Mouse (Mus musculus) right cerebral cortex, postnatal 14 days (tissue): Measurements from ENCODE around the gene Slbp.

Experiments
- DNase-seq: peaks from one replicate; pipeline ENCODE4 v3.0.0; 2022

The Slbp gene

DNA sequence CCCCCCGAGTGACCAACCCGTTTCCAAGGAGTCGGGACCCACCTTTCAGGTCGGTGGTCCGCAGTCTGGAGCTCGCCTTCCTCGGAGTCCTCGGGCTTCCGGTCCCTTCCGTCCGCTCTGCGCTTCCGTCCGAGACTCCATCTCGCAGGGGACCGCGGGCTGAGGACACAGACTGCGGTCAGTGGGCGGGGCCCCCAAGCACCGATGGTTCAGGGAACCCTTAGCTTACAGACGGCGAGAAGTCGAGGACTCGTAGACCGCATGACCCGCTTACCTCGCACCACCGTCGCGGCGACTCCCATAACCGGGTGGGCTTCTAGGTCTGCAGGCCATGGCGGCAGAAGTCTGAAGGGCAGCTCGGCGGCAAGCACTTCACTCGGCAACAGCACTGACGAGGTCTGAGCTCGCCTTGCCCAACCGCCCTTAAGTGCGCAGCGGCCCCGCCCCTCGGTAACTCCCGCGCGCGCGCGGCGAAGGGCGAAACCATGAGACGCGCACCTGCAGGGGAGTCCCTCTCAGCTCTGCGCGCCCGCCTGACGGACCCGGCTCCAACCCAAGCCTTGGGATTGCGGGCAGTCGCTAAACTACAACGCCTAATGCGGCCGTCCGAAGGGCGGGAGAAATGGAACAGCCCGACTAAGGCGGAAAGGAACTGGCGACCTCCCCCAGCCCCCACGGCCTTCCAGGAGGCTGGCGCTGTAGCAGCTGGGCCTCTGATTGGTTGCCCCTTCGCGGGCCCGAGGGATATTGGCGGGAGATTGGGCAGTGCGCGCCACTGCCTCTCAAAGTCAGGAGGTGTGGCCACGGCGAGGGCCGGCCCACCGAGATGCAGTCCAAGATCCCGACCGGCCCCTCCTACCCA lies at the start of gene Slbp:
Gene Slbp (minus strand): TSS at position 654 of the 862 bp plus-strand sequence.
- DNase-seq = peak; percentile 93

DNA sequence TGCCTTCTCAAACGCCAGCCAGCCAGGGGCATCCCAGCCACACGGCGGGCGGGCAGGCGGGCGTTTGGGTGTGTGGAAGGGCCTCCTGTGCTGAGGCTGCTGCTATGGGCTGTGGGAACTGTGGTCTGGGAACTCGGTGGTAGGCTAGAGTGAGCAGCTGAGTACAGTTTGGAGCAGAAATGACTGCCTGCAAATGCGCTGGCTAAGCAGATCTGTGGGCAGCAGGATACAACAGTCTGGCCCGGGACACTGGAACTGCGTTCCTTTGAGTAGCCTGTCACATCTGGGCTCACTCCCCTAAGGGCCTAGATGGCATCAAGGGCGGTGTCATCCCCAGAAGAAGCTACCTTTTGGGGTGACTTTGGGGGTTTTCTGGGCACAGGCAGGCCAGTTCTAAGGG lies 49.5 kb upstream of the Slbp start:
- DNase-seq = no peak

DNA sequence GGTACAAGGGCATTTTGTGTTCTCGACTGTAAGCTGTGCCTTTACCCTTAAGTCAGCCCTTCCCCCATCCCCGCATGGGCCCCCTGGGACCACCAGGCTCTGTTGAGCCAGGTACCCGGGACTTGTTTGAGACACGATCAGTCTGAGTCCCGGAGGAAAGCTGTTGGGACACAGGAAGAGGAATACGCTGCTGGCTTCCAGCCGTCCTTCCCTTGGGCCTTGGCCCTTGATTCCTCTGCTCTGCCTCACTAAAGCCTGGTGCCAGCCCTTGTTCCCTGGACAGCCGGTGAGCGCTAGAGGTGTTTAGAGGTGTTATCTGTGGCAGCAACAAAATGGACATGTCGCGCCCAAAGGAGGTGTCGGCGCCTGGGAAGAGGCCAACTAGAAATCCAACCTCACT lies 47.6 kb upstream of the Slbp start:
- DNase-seq = no peak

DNA sequence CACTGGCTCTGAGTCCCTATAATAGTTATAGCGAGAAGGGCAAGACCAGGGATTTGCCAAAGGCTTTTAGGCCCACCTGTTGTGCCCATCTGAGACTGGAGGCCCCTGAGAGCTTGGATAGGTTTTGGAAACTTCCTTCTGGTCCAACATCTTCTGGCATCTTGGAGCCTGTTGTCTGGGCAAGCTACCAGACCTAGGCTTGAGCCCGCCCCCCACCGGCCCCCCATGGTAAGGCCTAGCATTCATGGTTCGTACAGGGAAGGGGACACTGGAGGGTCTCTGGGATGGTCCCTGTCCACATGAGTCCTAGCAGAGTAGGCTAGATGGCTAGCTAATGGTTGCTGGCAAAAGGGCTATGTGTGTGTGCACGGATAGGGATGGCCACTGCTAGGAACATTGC lies 46.3 kb upstream of the Slbp start:
- no peak for DNase-seq

DNA sequence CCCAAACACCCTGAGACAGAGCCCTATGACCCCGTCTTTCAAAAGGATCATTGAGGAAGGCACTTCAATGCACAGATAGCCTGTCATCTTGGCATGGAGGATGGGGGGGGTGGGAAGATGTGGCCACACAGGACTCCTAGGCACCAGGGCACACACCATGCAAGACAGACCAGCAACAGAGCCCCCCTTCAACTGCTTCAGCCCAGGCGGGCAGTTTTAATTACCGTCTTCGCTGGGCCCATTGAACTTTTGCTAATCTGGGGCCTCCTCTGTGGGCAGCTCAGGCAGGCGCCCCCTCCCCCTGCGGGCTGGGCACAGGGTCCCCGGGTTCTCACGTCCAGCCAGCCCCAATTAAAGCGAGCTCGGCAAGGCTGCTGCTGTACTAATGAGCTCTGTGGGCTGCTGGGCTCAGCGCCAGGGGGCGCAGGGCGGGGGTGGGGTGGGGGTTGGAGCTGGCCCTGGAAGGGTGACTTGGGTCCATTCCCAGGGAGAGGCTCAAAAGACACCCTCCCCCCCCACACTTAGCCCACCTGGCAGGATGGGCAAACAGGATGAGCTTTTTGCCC lies 45.7 kb upstream of the Slbp start:
- DNase-seq = no peak

DNA sequence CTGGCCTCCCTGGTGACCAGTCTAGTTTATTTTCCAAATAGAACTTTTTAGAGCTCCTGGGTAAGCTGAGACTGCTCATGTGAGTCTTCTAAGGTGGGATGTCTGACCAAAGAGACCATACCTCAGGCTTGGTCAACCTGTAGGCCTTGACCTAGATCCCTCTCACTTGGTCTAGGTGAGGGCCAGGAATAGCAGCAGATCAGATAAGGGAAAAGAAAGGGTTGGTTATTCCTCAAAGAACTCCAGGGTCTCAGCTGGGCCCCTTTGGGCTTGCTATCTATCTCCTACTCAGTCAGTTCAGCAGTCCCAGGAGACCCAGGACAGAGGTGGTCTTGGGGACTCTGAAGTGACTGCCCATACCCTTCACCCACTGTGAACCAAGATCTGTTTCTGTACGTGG lies 45.2 kb upstream of the Slbp start:
- no peak for DNase-seq

DNA sequence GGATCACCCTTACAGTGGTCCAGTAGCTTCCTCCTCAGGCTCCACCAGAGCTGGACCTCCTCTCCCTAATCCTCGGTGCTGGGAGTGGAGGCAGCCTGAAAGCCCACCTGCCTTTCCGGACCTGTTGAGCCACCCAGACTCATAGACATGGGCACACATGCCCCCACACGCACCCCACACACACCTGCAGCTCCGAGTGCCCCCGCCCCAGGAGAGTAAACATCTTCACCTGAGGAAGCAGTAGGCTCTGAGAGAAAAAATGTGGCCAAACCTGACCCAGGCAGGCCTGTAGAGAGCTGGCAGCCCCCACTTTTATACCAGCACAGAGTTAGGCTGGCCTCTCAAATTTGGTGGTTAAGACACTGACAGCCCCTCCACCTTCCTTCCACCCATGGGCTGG lies 44.1 kb upstream of the Slbp start:
- DNase-seq = no peak

DNA sequence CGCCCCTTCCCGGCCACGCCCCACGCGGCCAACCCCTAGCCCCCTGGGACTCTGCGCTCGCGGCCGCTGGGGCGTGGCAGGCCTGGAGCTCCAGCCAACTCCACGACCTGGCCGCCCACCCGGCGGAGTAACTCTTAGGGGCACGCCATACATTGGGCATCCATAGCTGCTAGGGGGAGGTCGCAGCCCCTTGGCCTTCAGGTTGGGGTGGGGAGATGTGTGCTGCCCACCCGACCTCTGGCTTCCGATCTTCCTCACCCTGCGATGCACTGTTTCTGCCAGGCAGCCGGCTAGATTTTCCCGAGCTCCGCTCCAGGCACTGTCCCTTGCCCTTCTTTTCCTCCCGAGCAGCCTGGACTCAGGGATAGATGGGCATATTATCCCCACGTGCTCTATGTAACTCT lies 43.3 kb upstream of the Slbp start:
- no peak for DNase-seq

DNA sequence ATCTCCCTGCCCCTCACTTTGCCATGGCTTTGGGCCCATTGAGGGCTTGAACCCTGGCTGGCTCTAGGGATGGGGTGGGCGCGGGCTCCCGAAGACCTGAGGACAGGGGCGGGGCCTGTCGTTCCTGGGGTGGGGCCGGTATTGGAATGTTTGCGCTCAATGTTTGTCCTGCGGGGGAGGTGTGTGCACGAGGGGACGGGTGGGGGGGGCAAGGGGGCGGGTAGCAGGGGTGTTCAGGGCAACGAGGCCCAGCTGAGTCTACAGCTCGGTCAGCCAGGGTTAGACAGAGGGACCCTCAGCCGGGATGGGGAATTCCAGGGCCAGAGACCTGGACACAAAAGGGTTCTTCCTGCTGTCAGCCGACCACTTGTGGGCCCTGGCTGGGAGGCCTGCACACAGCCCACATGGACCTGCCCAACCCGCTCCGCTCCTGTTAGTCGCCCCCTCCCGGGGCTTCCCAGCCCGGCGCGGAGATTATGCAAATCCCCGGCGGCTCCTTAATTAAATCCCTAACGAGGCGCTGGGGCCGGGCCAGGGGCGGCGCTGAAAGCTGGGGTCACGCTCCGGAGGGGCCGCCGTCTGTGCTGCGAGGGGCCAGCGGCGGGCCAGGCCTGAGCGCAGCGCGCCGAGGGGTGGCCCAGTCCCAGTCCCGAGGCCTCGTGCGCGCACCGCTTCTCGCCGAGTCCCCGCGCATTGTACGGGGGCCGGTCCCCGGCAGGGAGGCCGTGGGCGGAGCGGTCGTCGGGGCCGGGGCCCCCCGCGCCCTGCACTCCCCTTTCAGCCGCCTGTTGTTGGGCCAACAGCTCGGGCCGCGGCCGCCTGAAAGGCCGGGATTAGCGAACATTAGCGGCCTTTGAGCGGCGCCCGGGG lies 42.7 kb upstream of the Slbp start:
- peak; percentile 58 for DNase-seq

DNA sequence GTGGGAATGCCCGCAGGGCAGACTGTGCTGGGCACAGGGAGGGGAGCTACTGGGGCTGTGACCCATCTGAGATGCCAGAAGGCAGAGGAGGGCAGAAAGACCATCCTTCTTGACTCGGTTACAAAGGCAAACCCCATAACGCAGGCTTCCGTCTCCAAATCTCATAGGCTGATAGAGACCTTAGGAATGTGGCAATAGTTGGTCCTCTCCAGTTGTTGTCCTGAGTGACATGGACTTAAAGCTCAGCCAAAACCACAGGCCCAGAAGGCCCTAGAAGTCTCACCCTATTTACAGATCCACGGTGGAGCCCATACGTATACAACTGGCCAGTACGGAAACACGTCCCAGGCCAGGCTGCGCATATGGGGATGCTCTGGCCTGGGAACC lies 42.1 kb upstream of the Slbp start:
- no peak for DNase-seq

DNA sequence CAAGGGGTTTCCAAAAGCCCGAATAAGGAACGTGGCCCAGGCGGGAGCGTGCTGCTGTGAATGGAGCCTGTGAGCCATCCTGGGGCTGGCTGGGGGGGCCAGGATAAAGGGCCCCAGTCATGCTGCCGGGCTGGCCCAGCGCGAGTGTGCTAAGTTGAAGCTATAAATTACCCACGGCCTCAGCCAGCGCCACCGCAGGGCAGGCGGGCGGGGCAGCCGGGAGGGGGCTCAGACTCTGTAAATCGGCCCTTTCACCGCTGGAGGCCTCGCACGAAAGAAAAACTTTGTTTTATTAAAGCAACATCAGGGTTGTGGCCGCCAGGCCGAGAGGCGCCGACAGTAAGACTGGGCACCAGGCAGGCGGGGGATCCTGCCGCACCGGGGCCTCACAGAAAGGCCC lies 40.0 kb upstream of the Slbp start:
- DNase-seq = no peak

DNA sequence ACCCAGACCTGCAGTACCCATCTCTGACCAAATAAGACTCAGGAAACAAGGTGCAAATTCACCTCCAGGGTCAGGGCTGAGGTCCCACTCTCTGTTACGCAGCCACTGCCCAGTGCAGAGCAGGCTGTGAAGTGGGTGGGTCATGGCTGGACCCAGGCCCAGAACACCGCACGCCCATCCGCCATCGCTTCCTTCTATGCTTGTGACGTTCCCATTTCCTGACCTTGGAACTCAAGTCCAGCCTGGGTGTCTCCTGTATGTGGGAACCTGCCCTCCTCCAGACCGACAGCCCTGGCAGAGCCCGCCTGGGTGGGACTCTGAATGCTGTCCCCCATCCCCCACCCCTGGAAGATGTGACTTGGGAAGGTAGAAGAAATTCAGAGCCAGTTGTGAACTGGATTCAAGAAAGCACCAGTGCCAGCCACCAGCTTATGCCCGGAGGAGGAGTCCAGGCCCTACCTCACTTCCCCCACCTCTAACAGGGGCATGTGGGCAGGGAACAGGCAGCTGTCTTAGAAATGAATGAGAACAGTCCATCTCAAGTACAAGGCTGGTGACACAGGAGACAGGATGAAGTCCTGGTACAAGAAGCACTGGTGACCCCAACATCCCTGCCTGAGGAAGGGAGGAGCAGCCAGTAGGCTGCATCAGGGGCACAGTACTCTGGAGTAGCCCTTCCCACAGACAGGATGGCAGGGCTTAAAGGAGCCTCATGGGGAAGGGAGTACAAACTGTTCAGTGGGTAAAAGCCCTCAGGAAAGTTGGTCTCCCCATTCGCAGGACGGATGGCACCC lies 37.7 kb upstream of the Slbp start:
- no peak for DNase-seq

DNA sequence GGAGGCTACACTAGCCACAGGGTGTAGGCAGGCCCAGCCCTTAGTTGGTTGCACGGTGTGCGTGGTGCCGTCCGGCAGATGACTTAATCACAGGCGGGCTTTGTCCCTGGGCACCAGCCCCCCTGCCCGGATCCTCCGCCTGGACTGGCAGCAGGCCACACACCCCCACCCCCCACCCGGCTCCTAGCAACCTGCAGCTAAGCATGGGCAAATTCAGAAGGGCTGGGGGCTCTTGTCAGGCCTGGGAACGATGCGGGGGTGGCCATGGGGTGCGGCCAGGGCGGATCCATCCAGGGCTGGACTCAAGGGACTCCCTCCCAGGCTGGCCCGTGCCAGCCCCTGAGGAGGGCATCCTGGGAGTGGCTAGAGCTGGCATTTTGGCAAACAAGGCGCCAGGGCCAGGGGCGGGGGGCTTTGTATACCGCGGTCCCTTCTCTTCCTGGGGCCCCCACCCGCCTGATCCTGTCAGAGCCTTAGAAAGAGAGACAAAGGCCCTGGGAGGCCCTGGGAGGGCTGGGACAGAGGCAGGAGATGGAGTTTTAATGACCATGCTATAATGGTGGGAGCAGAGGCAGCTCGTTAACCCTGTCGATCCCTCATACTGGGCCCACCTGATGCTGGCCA lies 37.0 kb upstream of the Slbp start:
- DNase-seq = no peak

DNA sequence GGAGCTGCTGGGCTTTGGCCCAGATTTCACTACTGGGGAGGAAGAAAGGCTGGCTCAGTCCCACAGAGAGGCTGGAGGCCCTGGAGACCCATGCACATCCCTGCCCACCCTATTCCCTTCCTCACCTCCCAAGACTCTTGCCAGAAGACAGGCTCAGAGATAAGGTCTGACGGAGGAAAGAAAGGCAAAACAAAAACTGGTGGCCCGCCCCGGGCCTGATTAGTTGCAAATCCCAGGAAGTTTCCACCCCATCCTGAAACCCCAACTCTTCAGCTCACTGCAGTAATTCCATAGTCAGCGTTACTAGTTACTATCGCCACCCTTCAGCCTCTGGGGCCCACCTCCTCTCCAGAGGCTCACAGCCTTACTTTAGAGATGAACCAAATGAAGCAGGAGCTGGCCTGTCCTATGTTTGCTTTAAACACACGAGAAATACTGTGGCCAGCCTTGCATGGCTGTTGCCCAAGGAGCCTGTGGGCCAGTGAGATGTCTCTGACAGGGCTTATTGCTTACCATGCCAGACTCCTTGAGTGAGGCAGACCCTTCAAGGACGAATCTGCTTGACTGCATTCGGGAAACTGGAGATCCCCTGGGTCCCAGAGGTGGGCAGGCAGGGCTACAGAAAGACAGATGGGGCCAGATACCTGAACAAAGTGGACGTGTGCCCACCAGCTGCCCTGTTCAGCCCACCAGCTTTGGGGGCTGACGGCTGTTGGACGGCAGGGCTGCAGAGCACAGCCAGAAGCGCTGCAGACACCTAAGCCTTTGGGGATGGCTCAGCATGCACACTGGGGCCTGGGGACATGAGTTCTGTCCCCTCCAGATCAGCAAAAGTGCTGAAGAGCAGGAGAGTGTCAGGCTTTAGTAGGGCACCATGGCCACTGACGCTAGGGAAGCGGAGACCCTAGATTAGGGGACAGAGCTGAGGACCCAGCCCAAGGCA lies 36.2 kb upstream of the Slbp start:
- no peak for DNase-seq

DNA sequence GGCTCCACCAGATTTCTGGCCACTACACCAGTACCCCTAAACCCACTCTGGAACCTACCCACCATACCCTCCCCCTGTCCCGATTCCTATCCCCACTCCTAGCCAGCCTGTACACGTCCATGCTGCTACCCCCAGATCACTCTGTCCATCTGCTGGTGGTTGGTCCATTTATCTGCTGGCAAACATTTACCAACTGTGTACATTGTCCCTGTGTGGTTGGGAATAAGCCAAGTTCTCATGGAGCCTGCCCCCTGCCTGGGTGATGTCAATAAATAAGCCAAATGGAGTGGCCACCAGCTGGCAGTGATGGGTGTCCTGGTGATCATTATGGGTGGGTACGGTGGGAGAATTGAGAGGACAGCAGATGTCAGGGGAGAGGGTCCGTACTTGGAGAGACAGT lies 34.8 kb upstream of the Slbp start:
- DNase-seq = no peak

DNA sequence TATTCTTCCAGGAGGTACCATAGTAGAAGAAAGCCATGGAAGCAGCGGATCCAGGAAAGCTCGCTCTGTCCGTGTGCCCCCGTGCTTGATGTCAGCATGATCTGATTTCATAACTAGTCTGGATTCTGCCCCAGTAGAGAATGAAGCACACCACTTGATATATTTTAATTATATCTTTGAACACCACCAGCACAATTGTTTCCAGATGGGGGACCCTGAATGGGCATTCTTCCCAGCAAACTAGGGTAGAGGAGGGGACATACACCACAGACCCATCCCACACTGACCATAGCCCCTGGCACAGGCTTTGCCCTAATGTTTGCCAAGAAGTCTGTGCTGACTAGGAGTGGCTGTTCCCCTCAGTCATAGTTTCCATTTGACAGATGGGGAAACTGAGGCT lies 32.6 kb upstream of the Slbp start:
- DNase-seq = no peak

DNA sequence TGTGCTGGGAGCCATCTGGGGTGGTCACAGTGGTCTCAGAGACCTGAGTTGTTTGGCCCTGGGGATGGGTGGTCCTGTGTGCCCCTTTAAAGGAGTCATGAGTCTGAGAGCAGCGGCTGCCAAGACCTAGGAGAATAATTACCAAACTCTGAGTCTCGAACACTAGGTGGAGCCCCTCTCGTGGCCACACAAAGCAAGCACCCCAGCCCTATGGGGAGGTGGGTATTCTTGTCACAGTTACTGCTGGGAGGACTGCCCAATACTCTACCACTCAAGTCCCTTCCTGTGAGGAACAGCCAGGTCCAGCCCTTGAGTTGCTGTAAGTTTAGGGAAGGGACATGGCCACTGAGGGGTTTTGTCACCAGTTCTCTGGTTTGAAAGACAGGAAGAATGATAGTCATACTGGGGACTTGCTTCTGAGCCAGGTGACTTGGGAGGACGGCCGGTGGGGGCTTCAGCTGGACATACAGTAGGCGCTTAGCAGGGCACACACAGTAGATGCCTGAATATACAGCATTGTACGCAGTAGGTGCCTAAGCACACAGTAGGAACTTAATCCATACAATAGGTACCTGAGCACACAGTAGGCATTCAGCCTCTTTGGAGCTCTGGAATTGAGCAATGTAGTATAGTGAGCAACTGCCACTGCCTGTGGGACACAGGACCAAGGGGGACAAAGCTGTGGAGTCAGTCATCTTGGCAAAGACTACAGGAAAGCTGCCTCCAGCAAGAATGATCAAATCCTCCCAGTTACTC lies 31.7 kb upstream of the Slbp start:
- peak; percentile 26 for DNase-seq

DNA sequence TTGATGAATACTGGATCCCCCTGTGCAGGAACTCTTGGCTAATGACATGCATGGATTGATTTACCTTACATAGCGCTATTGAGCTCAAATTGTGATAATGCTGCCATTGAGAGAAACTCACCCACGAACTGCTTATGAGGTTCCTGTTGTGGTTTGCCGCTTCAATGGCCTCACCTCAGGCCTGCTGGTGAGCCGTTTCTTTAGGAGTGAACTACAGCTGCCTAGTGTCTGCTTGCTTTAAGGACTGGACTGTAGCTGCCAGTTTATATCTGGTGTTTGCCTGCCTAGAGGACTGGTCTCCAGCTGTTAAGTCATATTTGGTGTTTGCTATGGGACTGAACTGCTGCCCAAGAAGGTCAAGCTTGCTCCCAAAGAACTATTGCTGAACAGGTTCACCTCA lies 30.6 kb upstream of the Slbp start:
- DNase-seq = no peak

DNA sequence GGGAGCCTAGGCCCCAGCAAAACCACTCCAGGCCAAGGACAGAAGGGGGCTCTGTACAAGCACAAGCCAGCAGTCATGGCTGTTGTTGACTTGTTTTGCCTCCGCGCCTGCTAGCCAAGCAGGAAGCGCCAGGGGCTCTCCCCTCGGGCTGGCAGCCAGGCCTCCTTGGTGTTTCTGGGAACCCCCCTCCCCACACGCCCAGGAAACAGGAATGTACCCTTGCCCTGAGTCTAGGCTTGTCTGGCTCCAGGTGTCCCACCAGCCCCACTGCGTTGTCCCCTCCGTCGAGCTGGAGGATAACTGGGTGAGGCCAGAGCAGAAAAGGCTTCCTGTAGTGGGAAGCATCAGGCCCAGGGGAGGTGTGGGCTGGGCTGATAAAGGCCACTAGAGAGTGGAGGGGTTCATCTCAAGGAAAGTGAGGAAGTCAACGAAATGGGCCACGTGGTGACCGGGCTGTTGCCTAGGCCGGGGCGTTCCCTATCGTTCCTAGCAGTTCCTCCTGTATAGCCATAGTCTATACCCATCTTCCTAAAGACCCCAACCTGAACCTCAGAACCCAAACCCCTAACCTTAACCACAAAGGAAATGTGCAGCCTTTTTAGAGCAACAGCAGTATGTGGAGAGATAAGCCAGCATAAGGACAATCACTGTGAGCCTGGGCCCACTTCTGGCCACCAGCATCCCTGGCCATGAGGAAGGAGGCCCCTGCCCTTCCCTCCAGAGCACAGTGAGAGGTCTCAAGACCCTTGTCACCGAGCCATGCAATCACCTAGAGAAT lies 29.4 kb upstream of the Slbp start:
- DNase-seq = no peak

DNA sequence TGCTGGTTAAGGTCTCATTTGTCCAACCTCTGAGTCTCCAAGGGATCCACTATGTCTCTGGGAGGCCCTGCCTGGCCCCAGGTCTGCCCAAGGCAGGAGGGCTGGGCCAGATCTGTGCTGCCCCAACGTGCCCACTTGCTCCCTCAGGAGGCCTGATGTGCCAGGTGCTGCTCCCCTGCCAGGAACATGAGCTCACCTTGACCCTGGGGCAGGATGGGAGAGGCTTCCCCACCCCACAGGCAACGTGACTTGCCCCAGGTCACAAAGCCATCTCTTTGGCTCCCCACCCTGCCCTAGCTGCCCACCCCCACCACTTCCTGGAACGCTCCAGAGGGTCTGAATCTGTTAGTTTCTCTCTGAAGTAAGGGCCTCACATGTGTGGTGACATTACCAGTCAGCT lies 28.7 kb upstream of the Slbp start:
- DNase-seq = no peak
